Mouse (Mus musculus) right cerebral cortex, postnatal 36 days (tissue): ENCODE data around the gene Dmp1.

Experiments
- DNase-seq, 2 experiments: peaks; one replicate each; pipeline ENCODE4 v3.0.0; 2022; ENCODE audit warnings: low spot score in 2 of 2, mixed read lengths in 1 of 2

Dmp1 gene

GRCm38 (mm10) chr5:104261908-104262461 is 59.6 kb downstream of the Dmp1 start:
- DNase-seq = no peak

- no peak for DNase-seq
These were observed 60.8 kb downstream of the Dmp1 start for GRCm38 (mm10) chr5:104263014-104263776.
